Mouse (Mus musculus) cerebellum, adult 9-11 months (tissue): Measurements from ENCODE around the gene Vmn1r219.
"Not testable (repeated sequence)": the region's sequence is repeated elsewhere in the genome, so short reads cannot be mapped to it uniquely, and the experiment has no call there.

Experiments used
- DNase-seq: peaks from one replicate; pipeline ENCODE4 v3.0.0; 2022

Gene Vmn1r219

DNA sequence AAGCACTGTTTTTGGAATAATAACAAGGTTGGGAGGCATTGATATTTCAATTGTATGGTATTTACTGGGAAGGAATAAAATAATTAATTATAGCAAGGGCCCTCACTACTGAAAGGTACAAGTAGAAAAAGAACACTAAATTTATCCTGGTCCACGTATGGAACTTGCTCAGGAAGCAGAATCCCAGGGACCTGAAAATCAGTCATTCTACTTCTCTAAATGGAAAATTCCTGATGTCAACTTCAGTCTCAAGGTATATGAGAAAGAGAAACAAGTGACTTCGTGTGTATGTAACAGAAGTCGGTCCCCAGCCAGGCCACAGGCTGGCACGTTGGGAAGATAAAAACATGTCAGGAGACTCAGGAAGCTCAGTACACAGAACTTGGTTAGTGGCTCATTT, at the start of gene Vmn1r219:
Gene Vmn1r219 (plus strand): TSS at position 301 of the 400 bp plus-strand sequence.
- DNase-seq, result no peak

- DNase-seq, result not testable (repeated sequence)
These were observed 41.0 kb upstream of the Vmn1r219 start, which contains the start of gene Vmn1r217 for GRCm38 (mm10) chr13:23118126-23118525. Gene Vmn1r217, minus strand, starts transcription at chr13:23118226.

- DNase-seq, result no peak
These were observed 38.5 kb upstream of the Vmn1r219 start for GRCm38 (mm10) chr13:23120611-23121010.

GRCm38 (mm10) chr13:23133099-23133498, 26.0 kb upstream of the Vmn1r219 start, which contains the start of gene Vmn1r218:
Gene Vmn1r218, plus strand, starts transcription at chr13:23133155.
- DNase-seq, result no peak

DNA sequence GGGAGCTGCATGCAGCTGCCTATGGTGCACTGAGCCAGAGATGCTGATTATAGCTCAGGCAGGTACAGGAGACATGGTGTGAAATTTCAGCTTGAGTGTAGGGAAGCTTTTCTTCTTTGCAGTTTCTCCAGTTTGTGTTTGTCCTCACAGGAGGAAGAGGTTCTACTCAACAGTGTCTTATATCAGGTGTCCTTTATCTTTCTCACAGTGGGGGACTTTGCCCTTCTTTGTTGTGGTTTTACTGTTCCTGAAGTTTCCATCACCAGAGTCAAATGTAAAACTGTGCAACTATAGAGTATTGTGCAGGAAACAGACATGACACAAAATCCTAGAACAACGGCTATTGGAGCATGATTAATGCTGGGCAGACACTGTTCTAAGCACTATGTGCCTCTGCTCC, 25.6 kb upstream of the Vmn1r219 start:
- DNase-seq, result no peak

GRCm38 (mm10) chr13:23138880-23139279, 20.2 kb upstream of the Vmn1r219 start:
- DNase-seq, result no peak

DNA sequence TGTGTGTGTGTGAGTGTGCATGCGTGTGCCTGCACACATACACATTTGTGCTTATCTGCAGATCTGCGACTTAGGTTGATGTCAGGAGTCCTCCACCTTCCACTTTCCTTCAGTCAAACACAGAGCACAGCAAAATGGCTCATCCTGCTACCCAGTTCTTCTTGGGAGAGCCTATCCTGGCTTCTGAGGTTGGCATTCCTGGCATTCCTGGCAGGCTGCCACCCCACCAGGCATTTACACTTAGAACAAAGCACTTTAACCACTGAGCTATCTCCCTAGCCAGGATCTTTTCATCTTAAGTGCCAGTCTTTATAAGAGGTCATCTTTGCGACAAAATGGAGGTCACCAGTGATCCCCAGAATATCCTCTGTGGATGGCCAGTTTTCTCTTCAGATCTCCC, 1.3 kb upstream of the Vmn1r219 start:
- no peak for DNase-seq

- not testable (repeated sequence) for DNase-seq
These were observed 7.4 kb downstream of the Vmn1r219 start for GRCm38 (mm10) chr13:23166471-23166870.

DNA sequence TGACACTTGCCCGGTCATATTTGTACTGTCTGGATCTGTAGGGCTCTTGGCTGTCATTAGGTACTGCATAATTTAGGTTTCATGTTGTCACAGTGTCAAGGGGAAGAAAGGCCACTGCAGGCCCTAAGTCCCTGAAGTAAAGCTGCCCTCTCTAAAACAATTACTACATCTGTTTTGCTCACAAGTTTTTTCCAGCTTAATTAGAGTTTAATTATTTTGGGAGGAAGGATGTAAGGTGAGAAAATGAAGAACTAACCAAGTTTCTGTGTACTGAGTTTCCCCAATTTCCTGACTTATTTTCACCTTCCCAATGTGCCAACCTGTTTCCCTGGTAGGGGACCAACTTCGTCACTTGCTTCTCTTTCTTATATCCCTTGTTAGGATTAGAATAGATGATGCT, 28.8 kb downstream of the Vmn1r219 start, which contains the start of gene Vmn1r220:
Gene Vmn1r220 (minus strand): TSS at position 101 of the 400 bp plus-strand sequence.
- no peak for DNase-seq

- not testable (repeated sequence) for DNase-seq
These were observed 44.8 kb downstream of the Vmn1r219 start for GRCm38 (mm10) chr13:23203885-23204284.

DNA sequence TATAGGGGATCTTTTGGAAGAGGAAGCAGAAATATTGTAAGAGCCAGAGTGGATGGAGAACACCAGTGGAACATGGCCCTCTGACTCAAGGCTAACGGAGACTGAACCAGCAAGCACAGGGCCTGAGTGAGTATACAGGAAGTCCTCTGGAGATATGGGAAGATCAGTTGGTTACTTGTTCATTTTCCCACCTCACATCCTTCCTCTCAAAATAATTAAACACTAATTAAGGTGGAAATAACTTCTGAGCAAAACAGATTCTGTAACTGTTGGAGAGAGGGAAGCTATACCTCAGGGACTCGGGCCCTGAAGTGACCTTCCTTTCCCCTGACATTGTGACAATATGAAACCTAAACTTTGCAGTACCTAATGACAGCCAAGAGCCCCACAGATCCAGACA, 54.7 kb downstream of the Vmn1r219 start, which contains the start of gene Vmn1r221:
Gene Vmn1r221 (plus strand): TSS at position 301 of the 400 bp plus-strand sequence.
- DNase-seq, result not testable (repeated sequence)
